Mouse (Mus musculus) kidney, adult 11 months (tissue): ENCODE results near the gene Pla2g7.
"Not testable (repeated sequence)": the region's sequence is repeated elsewhere in the genome, so short reads cannot be mapped to it uniquely, and the experiment has no call there.

ENCODE experiments used
- DNase-seq: peaks from one replicate; pipeline ENCODE4 v3.0.0; 2022

Gene Pla2g7

GRCm38 (mm10) chr17:43567992-43568888 is at the start of gene Pla2g7:
Pla2g7 (plus strand) TSS chr17:43568098.
- peak; percentile 24 for DNase-seq

DNA sequence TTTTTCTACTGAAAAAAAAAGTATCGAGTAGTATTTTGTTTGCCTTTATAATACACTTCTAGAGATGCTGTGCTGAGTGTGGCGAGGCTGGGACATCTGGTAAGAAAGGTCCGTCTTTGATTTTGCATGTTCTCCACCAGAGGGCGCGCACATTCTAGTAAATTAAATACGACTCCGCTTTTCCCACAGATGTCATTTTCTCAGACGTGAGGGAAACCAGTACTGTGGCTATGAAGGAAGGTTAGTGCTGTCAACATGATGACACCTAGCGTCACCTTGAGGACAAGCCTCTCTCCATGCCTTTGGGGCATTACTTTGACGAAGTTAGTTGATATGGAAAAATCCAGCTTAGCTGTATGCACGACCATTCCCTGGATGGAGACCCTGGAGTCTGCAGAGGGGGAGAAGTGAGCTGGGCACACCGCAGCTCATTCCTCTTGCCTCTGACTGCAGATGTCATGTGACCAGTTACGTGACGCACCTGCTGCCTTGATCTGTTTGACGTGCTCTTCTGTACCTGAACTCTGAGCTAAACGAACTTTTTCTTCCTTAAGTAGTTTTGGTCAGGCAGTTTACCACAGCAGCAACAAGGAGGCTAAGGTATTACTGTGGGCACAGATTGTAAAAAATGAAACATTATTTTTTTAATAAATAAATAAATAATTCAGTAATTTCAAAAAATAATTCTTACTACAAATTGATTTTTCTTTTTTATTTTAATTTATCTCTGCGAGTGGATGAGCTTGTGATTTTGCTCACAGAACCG is 49.1 kb upstream of the Pla2g7 start:
- peak; percentile 22 for DNase-seq

GRCm38 (mm10) chr17:43520166-43520565 is 47.7 kb upstream of the Pla2g7 start:
- DNase-seq: no peak

GRCm38 (mm10) chr17:43530507-43530906 is 37.4 kb upstream of the Pla2g7 start:
- DNase-seq: no peak

DNA sequence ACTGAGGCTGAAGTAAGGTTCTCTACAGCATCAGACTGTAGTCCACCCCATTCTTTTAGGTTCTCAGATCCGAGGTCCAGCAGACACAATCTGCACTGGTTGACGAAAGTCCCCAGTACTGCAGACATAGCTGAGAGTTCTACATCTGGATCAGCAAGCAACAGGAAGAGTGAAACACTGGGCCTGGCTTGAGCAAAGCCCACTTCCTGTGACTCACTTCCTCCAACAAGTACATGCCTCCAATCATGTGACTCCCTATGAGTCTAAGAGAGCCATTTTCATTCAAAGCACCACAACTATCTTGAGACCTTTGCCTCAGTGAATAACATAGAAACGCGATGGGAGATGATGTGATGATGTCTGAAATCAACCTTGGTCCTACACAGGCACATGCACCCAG is 36.7 kb upstream of the Pla2g7 start:
- DNase-seq: no peak

DNA sequence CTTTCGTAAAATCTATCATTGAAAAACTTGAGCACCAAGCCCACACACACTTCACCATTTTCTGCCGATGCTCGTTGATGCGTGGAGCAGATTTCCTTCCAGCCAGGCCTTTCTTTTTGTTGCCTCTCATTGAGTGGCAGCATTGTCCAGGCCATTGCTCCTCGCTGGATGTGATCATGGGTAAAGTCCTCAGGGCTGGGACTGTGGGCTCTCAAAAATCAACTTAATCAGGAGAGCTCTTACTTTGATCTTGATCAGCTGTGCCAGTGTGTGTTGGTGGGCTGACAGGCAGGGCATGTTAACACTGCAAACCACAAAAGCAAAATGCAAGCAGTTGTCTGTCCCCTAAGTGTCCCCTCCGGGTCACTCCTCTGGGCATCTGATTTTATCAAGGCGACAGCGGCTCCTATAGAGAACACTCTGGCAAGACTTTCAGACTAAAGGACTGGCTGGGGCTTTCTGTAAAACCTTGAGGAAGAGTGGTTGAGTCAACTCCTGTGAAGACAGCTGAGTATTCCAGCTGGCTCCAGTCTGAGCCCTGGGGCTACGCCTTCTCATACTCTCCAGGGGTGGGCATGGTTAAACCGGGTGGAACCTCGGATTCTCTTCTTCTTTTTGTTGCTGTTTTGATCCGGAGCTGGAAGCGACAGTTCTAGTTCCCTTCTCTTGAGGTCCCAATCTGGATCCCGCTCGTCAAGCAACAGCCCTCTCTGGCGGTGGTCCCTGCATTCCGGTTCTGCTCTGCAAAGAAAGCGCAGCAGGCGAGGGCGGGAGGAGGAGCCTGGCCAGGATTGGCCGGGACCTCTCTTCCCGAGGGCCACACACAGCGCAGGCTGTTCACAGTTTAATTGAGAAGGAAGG is 33.3 kb upstream of the Pla2g7 start:
- peak; percentile 11 for DNase-seq

GRCm38 (mm10) chr17:43536841-43537240 is 31.1 kb upstream of the Pla2g7 start:
- DNase-seq: not testable (repeated sequence)

DNA sequence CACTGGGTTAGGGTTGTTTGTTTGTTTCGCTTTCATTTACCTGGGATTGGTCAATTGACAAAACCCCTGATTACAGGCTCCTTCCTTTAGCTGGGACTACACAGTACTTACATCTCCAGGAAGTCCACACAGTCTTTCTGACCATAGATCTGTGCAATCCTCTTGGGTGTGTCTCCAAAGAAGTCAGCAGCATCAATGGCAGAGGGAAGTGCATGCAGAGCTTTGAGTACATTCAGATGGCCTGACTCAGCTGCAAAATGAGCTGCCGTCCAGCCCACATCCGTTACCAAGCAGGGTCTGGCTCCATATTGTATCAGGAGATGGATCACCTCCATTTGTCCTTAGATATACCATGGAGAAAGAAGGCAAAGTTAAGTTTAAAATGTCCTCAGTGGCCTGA is 29.1 kb upstream of the Pla2g7 start:
- DNase-seq: no peak

DNA sequence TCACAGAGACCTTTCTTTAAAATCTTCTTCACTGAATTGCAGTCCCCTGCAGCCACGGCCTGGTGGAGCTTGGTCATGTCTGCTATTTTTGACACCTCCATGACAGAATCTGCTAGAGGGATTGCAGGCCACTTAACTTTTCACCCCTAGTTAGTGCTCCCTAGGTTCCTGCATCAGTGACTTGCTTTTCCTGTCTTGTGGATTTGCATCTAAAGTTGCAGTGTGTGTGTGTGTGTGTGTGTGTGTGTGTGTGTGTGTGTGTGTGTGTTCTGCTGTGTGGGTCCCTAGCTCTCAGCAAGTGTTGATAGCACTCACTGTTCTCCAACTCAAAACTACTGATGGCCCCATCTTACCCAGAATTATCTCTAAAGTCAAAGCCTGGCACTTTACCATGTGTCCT is 24.4 kb upstream of the Pla2g7 start, which contains the start of gene Ankrd66:
Ankrd66 (minus strand) TSS at position 101 of the 400 bp plus-strand sequence.
- no peak for DNase-seq

- DNase-seq: no peak
Observed at GRCm38 (mm10) chr17:43544040-43544439, 23.9 kb upstream of the Pla2g7 start.

DNA sequence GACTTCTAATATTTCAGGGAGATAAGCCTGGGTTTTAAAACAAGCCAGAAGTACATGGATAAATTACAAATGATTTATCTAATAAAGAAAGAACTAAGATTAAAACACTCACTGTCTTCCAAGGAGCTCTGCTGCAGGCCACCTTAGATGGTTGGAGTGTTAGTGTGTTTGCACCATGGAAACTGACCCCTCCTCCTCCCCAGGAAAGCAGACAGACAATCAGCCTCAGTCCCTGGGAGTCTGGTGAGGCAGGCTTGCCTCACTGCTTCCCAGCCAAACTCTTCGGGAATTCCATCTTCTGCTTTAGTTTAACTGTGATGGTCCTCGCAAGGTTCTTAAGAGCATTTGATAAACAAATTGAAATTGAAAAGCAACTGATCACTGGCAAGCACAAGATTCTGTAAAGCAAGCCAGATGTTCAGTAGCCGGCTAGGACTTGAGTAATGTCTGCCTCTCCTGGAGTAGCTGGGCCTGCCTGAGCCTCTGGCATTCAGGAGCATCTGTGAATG is 16.7 kb upstream of the Pla2g7 start:
- DNase-seq: no peak

DNA sequence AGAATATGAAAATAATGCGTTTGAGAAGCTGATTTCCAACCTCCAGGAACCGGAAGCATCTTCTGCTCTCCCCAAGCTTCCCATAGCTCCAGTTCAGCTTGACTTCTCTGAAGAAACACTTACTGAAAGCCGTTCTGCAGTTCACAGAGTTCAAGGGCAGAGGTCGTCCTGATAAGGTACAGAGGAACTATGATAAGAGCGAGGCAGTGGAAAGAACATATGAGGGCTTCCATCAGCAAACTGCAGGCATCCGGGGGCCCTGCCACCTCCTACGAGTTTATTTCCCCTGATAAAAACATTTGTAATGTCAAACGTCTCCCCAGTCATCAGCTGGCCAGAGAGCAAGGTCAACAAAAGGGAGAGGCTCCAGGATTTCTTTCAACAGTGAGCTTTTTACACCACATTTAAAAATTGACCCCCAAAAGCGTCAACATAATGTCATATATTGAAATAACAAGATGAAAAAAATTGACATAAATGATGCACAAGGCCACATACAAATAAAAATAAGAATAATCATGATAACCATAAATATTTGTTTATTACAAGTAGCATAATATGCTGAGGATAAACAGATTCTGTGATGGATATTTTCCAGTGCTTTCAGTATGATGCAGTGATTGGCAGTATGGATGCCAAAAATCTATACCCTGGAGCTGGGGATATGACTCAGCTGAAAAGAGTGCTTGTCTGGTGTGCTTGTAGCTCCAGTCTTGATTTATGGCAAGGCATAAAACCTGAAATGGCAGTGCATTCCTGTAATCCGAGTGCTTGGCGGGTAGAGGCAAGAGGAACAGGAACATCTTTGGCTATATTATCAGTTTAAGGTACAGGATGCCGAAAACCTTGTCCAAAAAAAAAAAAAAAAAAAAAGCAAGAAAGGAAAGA is 13.1 kb upstream of the Pla2g7 start:
- DNase-seq: no peak

- DNase-seq: no peak
Observed at GRCm38 (mm10) chr17:43557104-43557503, 10.8 kb upstream of the Pla2g7 start.

GRCm38 (mm10) chr17:43557541-43558090 is 10.3 kb upstream of the Pla2g7 start:
- DNase-seq: peak; percentile 93

GRCm38 (mm10) chr17:43558678-43559077 is 9.2 kb upstream of the Pla2g7 start:
- no peak for DNase-seq

DNA sequence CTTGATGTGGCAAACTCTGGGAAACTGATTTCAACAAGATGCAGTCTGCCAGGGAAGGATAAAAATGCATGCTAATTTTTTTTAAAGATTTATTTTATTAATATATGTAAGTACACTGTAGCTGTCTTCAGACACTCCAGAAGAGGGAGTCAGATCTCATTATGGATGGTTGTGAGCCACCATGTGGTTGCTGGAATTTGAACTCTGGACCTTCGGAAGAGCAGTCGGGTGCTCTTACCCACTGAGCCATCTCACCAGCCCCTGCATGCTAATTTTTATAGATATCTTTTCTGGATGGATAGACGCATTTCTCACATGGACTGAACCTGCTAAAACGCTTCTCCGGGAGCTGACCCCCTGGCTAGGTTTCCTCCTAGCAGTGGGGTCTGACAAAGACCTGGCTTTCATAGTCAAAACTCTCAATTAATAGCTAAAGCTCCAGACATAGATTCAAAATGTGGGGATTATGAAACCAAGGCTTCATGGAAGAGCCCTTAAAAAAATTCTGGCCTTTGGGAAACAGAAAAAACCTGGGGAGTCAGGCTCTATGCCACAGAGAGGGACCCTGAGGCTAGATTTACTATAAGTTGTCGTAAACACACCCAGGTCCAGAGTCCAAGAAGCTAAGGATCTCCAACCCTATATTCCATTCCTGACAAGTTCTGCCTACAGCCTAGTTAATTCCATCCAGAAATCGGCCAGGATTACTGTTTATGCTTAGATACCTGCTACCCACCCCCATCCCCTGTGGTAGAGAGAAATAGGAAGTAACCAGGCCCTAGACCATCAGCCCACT is 4.5 kb upstream of the Pla2g7 start:
- DNase-seq: no peak

DNA sequence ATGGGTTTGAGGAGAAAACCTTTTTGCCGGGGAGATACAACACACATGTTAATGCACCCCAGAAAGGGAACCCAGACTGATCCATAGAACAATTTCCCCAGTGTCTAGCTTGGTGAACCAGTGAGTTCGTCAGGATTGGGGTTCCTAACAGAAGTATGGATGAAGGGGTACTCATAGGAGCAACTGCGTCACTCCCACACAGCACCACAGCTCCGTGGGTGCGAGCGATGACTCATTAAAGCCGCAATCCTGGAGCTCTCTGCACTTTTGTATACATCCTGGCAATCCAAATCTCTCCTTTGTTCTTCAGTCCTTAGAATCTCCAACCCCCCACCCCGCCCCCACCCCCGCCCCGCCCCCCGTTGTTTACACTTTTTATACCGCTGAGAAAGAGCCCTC is 306 bp upstream of the Pla2g7 start:
- DNase-seq: no peak

DNA sequence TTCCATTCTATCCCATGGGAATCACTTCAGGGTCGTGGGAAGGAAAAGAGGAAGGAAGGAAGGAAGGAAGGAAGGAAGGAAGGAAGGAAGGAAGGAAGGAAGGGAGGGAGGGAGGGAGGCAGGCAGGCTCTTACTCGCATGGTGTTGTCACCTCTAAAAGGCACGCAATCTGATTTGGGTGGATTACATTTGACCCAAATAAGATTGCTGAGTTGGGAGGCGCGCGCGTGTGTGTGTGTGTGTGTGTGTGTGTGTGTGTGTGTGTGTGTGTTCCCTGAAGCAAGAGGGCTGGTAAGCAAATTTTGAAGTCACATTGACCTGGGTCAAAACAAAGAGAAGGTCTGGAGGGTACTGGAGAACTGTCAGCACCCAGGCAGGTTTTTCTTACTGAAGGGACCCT is 1.4 kb downstream of the Pla2g7 start:
- no peak for DNase-seq

DNA sequence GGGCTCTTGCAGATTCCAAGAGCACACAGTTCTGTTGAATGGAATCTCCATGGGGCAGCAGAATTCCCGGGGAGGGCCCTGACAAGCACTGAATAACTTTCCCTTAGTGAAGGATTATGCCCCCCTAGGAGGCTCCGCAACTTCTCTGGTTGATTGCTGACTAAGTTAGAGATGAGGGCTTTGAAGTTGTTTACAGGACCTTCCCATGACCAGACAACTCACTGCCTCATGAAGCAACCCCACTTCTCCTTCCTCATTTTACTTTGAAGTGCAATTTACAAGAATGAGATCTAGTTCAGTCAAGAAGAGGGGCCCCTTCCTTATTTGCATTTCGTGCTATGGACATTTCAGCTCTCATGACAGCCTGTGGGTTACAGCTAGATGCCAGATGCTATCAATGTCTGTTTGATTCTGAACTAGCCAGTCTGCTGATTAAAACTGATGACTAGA is 5.8 kb downstream of the Pla2g7 start:
- no peak for DNase-seq

DNA sequence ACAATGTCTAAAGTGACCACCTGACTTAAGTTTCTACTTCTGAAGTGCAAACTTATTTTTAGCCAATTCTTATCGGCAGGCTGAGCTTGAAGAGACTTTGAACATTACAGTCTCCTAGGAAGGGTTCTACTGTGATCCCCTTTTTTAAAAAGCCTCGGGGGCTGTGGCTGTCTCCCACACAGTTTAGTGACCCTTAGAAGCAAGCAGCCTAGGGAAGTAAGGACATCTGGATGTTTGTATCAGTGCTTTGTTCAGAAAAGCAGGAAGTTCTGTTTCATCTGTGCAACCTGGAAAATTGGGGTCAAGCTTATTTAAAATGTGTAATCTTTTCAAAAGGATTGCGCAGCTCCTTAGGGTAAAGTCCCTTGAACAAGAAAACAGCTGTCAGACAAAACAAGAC is 12.6 kb downstream of the Pla2g7 start:
- DNase-seq: no peak
